8 mouse cellular contexts compared by ENCODE assay signal in the genomic region with DNA sequence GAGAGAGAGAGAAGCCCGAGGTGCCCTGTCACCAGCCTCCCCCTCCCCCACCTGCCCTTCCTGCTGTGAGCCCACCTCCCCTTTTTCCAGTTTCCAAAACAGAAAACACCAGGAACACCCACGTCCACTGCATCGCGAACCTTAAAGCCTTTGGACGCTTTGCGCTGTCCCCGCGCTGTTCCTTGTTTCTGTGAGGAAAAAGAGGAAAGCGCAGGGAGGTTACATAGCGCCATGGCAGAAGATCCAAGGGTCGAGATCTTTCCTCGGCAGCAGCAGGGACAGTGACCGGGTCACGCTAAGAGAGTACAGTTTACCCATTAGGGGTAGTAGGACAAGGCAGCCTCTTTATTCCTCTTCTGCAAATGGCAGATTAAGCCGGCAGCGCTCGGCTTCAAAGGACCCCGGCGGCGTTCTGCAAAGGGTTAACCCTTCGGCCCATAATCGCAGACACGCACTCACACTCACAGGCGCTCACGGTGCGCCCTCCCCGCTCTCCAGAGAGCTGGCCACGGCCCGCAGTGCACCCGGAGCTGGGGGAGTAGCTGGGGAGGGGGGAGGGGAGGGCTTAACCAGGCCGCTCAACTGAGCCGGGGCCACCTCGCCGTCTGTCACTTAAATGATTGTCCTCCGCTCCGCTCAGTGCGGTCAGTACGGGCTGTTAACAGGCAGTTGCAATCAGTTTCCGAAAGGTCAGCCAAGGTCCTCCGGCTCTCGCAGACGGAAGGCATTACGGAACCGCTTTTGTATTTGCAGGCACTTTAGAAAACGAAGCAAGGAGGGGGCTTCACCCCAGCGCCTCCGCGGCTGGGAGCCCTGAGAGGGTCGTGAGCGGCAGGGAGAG. TPM values are rescaled to one million over a fixed set of nuclear protein-coding genes. Genes with fewer than 3 reads are reported as not detected.
DNase-seq lines count a peak whose midpoint lies in the region; ATAC-seq lines count a peak whose summit lies in the region.

No protein-coding gene starts in this region.

- peak; percentile 98 for DNase-seq in heart, adult 11 months
- no peak for DNase-seq in heart, adult 8-10 months (ENCODE audit: low spot score)
- DNase-seq in kidney, postnatal 4 days, result peak; percentile 77 to 84
- DNase-seq in midbrain, embryonic 10.5 days (ENCODE audit: low spot score), result peak; percentile 72
- peak; percentile 52 for DNase-seq in thymus, postnatal 14 days
- DNase-seq in adipocyte (ENCODE audit: low spot score), result no peak

- 2% methylated on average over 49 of the region's 50 CpGs for WGBS in heart, embryonic 14.5 days
- 2% methylated on average over 50 of the region's 50 CpGs for WGBS in midbrain, embryonic 10.5 days

- peaks cover 26% of the 10 kb centered on the region for H3K27me3 ChIP-seq in heart, embryonic 14.5 days (ENCODE audit: control insufficient read depth, insufficient read depth, low read length)
- peaks cover 100% of the 10 kb centered on the region for H3K27me3 ChIP-seq in midbrain, embryonic 10.5 days (ENCODE audit: low read depth, poor library complexity, severe bottlenecking)

- no peaks in the 10 kb centered on the region for H3K36me3 ChIP-seq in heart, embryonic 14.5 days (ENCODE audit: control insufficient read depth, insufficient read depth, low read length)
- no peaks in the 10 kb centered on the region for H3K36me3 ChIP-seq in midbrain, embryonic 10.5 days

- no peaks in the 10 kb centered on the region for H3K9me3 ChIP-seq in heart, embryonic 14.5 days (ENCODE audit: control insufficient read depth, low read length)
- H3K9me3 ChIP-seq in midbrain, embryonic 10.5 days (replicated peaks), result no peaks in the 10 kb centered on the region

- peak; percentile 32; the same call in 1 of the 2 replicates for ATAC-seq in heart, embryonic 14.5 days (ENCODE audit: insufficient number of reproducible peaks, insufficient read depth, low FRiP score, low read depth)

- peak overlapping the region; percentile 78 for H3K4me2 ChIP-seq in heart, embryonic 14.5 days (ENCODE audit: low read length)

- H3K4me3 ChIP-seq in brown adipose tissue, adult 24 weeks (ENCODE audit: insufficient read depth, low read depth, low read length), result peak overlapping the region; percentile 55
- peak overlapping the region; percentile 41 to 43 for H3K4me3 ChIP-seq in heart, embryonic 14.5 days (ENCODE audit: control insufficient read depth in 1 of 2, insufficient read depth in 1 of 2, low read depth in 1 of 2, low read length in 2 of 2)
- H3K4me3 ChIP-seq in midbrain, embryonic 10.5 days, result peak overlapping the region; percentile 53

- H3K9ac ChIP-seq in heart, embryonic 14.5 days (ENCODE audit: low read length), result peak overlapping the region; percentile 71

- peaks cover 5% of the 10 kb centered on the region; the same call in 1 of the 2 replicates for H3K4me1 ChIP-seq in brown adipose tissue, adult 24 weeks (ENCODE audit: control insufficient read depth, insufficient read depth, insufficient read length, low read length)
- peaks cover 13 to 20% of the 10 kb centered on the region in 2 experiments; a peak in 3 of 4 replicates for H3K4me1 ChIP-seq in heart, embryonic 14.5 days (ENCODE audit: control insufficient read depth in 2 of 2, insufficient read depth in 2 of 2, low read length in 2 of 2)
- H3K4me1 ChIP-seq in midbrain, embryonic 10.5 days, result peaks cover 77% of the 10 kb centered on the region

- peak overlapping the region; percentile 56; the same call in 1 of the 2 replicates for H3K27ac ChIP-seq in brown adipose tissue, adult 24 weeks (replicated peaks; ENCODE audit: low read depth, low read length)
- H3K27ac ChIP-seq in heart, embryonic 14.5 days (replicated peaks in 1 of 2; ENCODE audit: control insufficient read depth in 1 of 2, insufficient read depth in 1 of 2, low read depth in 2 of 2, low read length in 2 of 2), result peak overlapping the region; percentile 73 to 84
- H3K27ac ChIP-seq in midbrain, embryonic 10.5 days (replicated peaks), result peak overlapping the region; percentile 88

RNA-seq across cellular contexts. Expression of gene Bcor, which starts 23.7 kb away (rescaled TPM):
- 10 to 100 TPM; 18.7 to 23.4 (median 20.5) TPM for total RNA-seq in heart, adult 8-10 months (2022)
- 6.7 and 7.2 TPM in 2 replicates for polyA plus RNA-seq in brown adipose tissue, adult 24 weeks (2012; ENCODE audit: insufficient read depth, insufficient read length, missing spikeins)
- polyA plus RNA-seq in heart, embryonic 14.5 days (2014; fragmentation: Nextera tagmentation; extraction: Ambion mirVana), result 17.0 and 17.7 TPM in 2 replicates
- 17.9 and 22.4 TPM in 2 replicates for polyA plus RNA-seq in midbrain, embryonic 10.5 days (2016; fragmentation: Nextera tagmentation; extraction: Ambion mirVana)

Comparison
In these comparisons a context has a peak if more than half of its experiments do, and no peak if none do; other contexts are left out.
1. DNase-seq: peak in heart, adult 11 months (single experiment), kidney, postnatal 4 days (2 of 2), midbrain, embryonic 10.5 days (single experiment) and thymus, postnatal 14 days (single experiment); none in heart, adult 8-10 months (single experiment) and adipocyte (single experiment).
2. Peak in every context shown above with its lines, with median percentiles within 50 percentile points of each other: H3K27ac ChIP-seq and H3K4me3 ChIP-seq.